Mouse (Mus musculus) G1E (cell line): ENCODE results near the gene Mrpl2.

Source experiments
- CTCF ChIP-seq: IDR thresholded peaks from 2 replicates; pipeline ENCODE4 v1.5.1; 2012; ENCODE audit warnings: low read depth, low read length, inconsistent platforms, mixed read lengths
- GATA1 ChIP-seq: IDR thresholded peaks from 2 replicates; pipeline ENCODE4 v1.6.1; 2012; ENCODE audit warnings: borderline replicate concordance, low read length, inconsistent platforms, mixed read lengths
- GATA2 ChIP-seq: IDR thresholded peaks from 2 replicates; pipeline ENCODE4 v1.6.1; 2012; ENCODE audit warnings: low read depth, low read length, inconsistent platforms, borderline replicate concordance
- POLR2AphosphoS5 ChIP-seq: IDR thresholded peaks from 2 replicates; pipeline ENCODE4 v1.6.1; 2012; ENCODE audit warnings: low read depth, low read length, inconsistent platforms; ENCODE audit not compliant: insufficient replicate concordance

DNA sequence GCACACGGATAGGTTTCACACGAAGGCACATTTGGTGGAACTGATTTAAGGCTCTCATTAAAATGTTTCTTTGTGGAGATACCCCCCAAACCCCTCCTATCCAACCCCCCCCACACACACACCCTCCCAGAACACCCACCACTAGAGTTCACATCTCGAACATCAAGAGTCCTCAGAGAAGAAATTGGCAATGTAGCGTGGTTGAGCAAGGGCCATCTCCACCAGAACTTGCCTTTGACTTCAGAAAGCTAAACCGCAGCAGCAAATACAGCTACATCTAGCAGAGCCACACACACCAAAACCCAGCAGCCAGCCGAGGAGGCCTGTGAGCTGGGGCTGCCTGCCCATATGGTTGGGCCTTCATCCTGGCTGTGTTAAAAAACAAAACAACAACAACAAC, 18.6 kb upstream of the Mrpl2 start:
- no peak for TF ChIP-seq GATA2
- TF ChIP-seq CTCF = no peak
- TF ChIP-seq GATA1 = no peak
- TF ChIP-seq POLR2AphosphoS5 = no peak
